Mouse (Mus musculus) MEL (cell line): ENCODE measurements at regions not wholly inside any gene's neighbourhood (a gene's known extent, or its start where the extent isn't known, plus 50 kb on each side); places are given as distances from the start of the nearest gene placed in this dataset.

Experiments used
- DNase-seq: peaks from one replicate; pipeline ENCODE4 v3.0.0; 2011; ENCODE audit warnings: low read depth, low spot score
- H3K27ac ChIP-seq: 2 replicates; pipeline ENCODE4 v1.5.1; 2012; ENCODE audit warnings: low read depth, mild to moderate bottlenecking, control low read depth, low read length, moderate library complexity; ENCODE audit not compliant: control insufficient read depth
- H3K27me3 ChIP-seq, 2 experiments: fragments of 150-350 bp in 1 of 2; sonication (generic) in 1 of 2; 2 replicates each; pipeline ENCODE4 v1.6.1; 2012; ENCODE audit warnings: low read length in 2 of 2, mild to moderate bottlenecking in 2 of 2, improper control_type of control experiment in 1 of 2, moderate library complexity in 1 of 2; ENCODE audit not compliant: insufficient read depth in 2 of 2, control insufficient read depth in 1 of 2
- H3K36me3 ChIP-seq, 2 experiments: 2 replicates each; pipeline ENCODE4 v1.6.1; 2012 to 2014; ENCODE audit warnings: low read length in 2 of 2, improper control_type of control experiment in 1 of 2, inconsistent platforms in 1 of 2, mild to moderate bottlenecking in 1 of 2; ENCODE audit not compliant: insufficient read depth in 2 of 2, control insufficient read depth in 1 of 2
- H3K4me1 ChIP-seq, 2 experiments: fragments of 150-350 bp in 1 of 2; sonication (generic) in 1 of 2; 2 replicates each; pipeline ENCODE4 v1.6.1; 2012; ENCODE audit warnings: low read length in 2 of 2, improper control_type of control experiment in 1 of 2, mild to moderate bottlenecking in 1 of 2; ENCODE audit not compliant: insufficient read depth in 2 of 2, control insufficient read depth in 1 of 2
- H3K4me3 ChIP-seq, 2 experiments: fragments of 150-350 bp in 1 of 2; sonication (generic) in 1 of 2; 2 replicates each; pipeline ENCODE4 v1.5.1; 2012; ENCODE audit warnings: low read depth in 2 of 2, low read length in 2 of 2, mild to moderate bottlenecking in 2 of 2, moderate library complexity in 2 of 2, control low read depth in 1 of 2, improper control_type of control experiment in 1 of 2; ENCODE audit not compliant: control insufficient read depth in 1 of 2, insufficient read depth in 1 of 2
- H3K79me2 ChIP-seq: 2 replicates; pipeline ENCODE4 v1.6.1; 2012; ENCODE audit warnings: mild to moderate bottlenecking, low read length, moderate library complexity; ENCODE audit not compliant: control insufficient read depth, poor library complexity, insufficient read depth
- H3K9ac ChIP-seq: 2 replicates; pipeline ENCODE4 v1.6.1; 2012; ENCODE audit warnings: low read depth, mild to moderate bottlenecking, control low read depth, low read length, moderate library complexity; ENCODE audit not compliant: control insufficient read depth, poor library complexity, severe bottlenecking
- H3K9me3 ChIP-seq: fragments of 150-350 bp; sonication (generic); replicated peaks from 2 replicates; pipeline ENCODE4 v1.6.1; 2012; ENCODE audit warnings: mild to moderate bottlenecking, low read length, improper control_type of control experiment, moderate library complexity; ENCODE audit not compliant: insufficient read depth
- BHLHE40 ChIP-seq: IDR thresholded peaks from 2 replicates; pipeline ENCODE4 v1.6.1; 2012; ENCODE audit warnings: low read depth, mild to moderate bottlenecking, inconsistent platforms, low read length, improper control_type of control experiment, borderline replicate concordance
- CHD1 ChIP-seq: IDR thresholded peaks from 2 replicates; pipeline ENCODE4 v1.6.1; 2012; ENCODE audit warnings: low read depth, mild to moderate bottlenecking, inconsistent platforms, low read length, improper control_type of control experiment
- CHD2 ChIP-seq: IDR thresholded peaks from 2 replicates; pipeline ENCODE4 v1.6.1; 2011; ENCODE audit warnings: low read length, improper control_type of control experiment
- E2F4 ChIP-seq: IDR thresholded peaks from 2 replicates; pipeline ENCODE4 v1.6.1; 2011; ENCODE audit warnings: low read depth, low read length, improper control_type of control experiment, borderline replicate concordance
- EP300 ChIP-seq, 2 experiments: IDR thresholded peaks; 2 replicates each; pipeline ENCODE4 v1.6.1; 2011; ENCODE audit warnings: improper control_type of control experiment in 2 of 2, low read length in 2 of 2, low read depth in 1 of 2, mild to moderate bottlenecking in 1 of 2
- GABPA ChIP-seq: IDR thresholded peaks from 2 replicates; pipeline ENCODE4 v1.6.1; 2012; ENCODE audit warnings: low read depth, mild to moderate bottlenecking, inconsistent platforms, low read length, improper control_type of control experiment, moderate library complexity
- GATA1 ChIP-seq: IDR thresholded peaks from 2 replicates; pipeline ENCODE4 v1.6.1; 2011; ENCODE audit warnings: low read depth, low read length, improper control_type of control experiment
- HCFC1 ChIP-seq: IDR thresholded peaks from 2 replicates; pipeline ENCODE4 v1.6.1; 2012; ENCODE audit warnings: low read depth, mild to moderate bottlenecking, inconsistent platforms, low read length, improper control_type of control experiment, moderate library complexity
- JUND ChIP-seq: IDR thresholded peaks from 2 replicates; pipeline ENCODE4 v1.6.1; 2011; ENCODE audit warnings: low read depth, mild to moderate bottlenecking, improper control_type of control experiment, low read length
- KAT2A ChIP-seq: conservative IDR thresholded peaks from 2 replicates; pipeline ENCODE4 v1.6.1; 2012; ENCODE audit warnings: low read depth, low read length, improper control_type of control experiment, inconsistent platforms
- MAZ ChIP-seq: IDR thresholded peaks from 2 replicates; pipeline ENCODE4 v1.6.1; 2012; ENCODE audit warnings: low read depth, mild to moderate bottlenecking, inconsistent platforms, low read length, improper control_type of control experiment
- MEF2A ChIP-seq: IDR thresholded peaks from 2 replicates; pipeline ENCODE4 v1.6.1; 2014; ENCODE audit warnings: low read depth, mild to moderate bottlenecking, inconsistent platforms, low read length, improper control_type of control experiment; ENCODE audit not compliant: poor library complexity, insufficient replicate concordance, severe bottlenecking; ENCODE audit errors: extremely low read depth
- MYB ChIP-seq: IDR thresholded peaks from 2 replicates; pipeline ENCODE4 v1.6.1; 2011; ENCODE audit warnings: mild to moderate bottlenecking, low read depth, low read length, improper control_type of control experiment
- MYC ChIP-seq: IDR thresholded peaks from 2 replicates; pipeline ENCODE4 v1.6.1; 2011; ENCODE audit warnings: low read depth, mild to moderate bottlenecking, low read length, improper control_type of control experiment, moderate library complexity
- NELFE ChIP-seq: IDR thresholded peaks from 2 replicates; pipeline ENCODE4 v1.6.1; 2011; ENCODE audit warnings: low read depth, low read length, improper control_type of control experiment
- POLR2AphosphoS2 ChIP-seq: IDR thresholded peaks from 2 replicates; pipeline ENCODE4 v1.6.1; 2011; ENCODE audit warnings: low read length, improper control_type of control experiment
- RAD21 ChIP-seq: IDR thresholded peaks from 2 replicates; pipeline ENCODE4 v1.6.1; 2011; ENCODE audit warnings: mild to moderate bottlenecking, low read depth, low read length, improper control_type of control experiment
- RCOR1 ChIP-seq: IDR thresholded peaks from 2 replicates; pipeline ENCODE4 v1.6.1; 2012; ENCODE audit warnings: low read depth, mild to moderate bottlenecking, inconsistent platforms, low read length, improper control_type of control experiment
- TBP ChIP-seq: IDR thresholded peaks from 2 replicates; pipeline ENCODE4 v1.8.0; 2011; ENCODE audit warnings: low read depth, low read length, improper control_type of control experiment
- TCF12 ChIP-seq: IDR thresholded peaks from 2 replicates; pipeline ENCODE4 v1.6.1; 2014; ENCODE audit warnings: low read depth, mild to moderate bottlenecking, inconsistent platforms, low read length, improper control_type of control experiment, moderate library complexity
- UBTF ChIP-seq: IDR thresholded peaks from 2 replicates; pipeline ENCODE4 v1.6.1; 2012; ENCODE audit warnings: low read depth, mild to moderate bottlenecking, inconsistent platforms, low read length, improper control_type of control experiment, moderate library complexity, borderline replicate concordance; ENCODE audit not compliant: insufficient read depth
- USF1 ChIP-seq: IDR thresholded peaks from 2 replicates; pipeline ENCODE4 v1.6.1; 2014; ENCODE audit warnings: low read depth, mild to moderate bottlenecking, inconsistent platforms, low read length, improper control_type of control experiment, moderate library complexity
- ZC3H11A ChIP-seq: IDR thresholded peaks from 2 replicates; pipeline ENCODE4 v1.6.1; 2012; ENCODE audit warnings: low read depth, mild to moderate bottlenecking, inconsistent platforms, low read length, improper control_type of control experiment

GRCm38 (mm10) chr16:30778945-30779344 is 179.4 kb downstream of the Fam43a start:
- TF ChIP-seq RAD21, result no peak
- TF ChIP-seq MYB, result no peak
- TF ChIP-seq JUND, result no peak
- TF ChIP-seq UBTF, result no peak
- no peak for TF ChIP-seq MEF2A
- TF ChIP-seq KAT2A, result no peak
- no peak for TF ChIP-seq ZC3H11A
- no peak for TF ChIP-seq NELFE
- no peak for TF ChIP-seq CHD2
- TF ChIP-seq BHLHE40, result no peak
- no peak for TF ChIP-seq MAZ
- no peak for TF ChIP-seq HCFC1
- H3K9ac ChIP-seq, result no peak overlapping the region
- no peak for DNase-seq
- no peak overlapping the region for H3K4me3 ChIP-seq
- H3K79me2 ChIP-seq, result no peaks in the 10 kb centered on the region
- no peak overlapping the region for H3K27ac ChIP-seq
- H3K36me3 ChIP-seq, result no peaks in the 10 kb centered on the region
- H3K27me3 ChIP-seq, result peaks cover 12 to 17% of the 10 kb centered on the region in 2 experiments
- no peaks in the 10 kb centered on the region for H3K9me3 ChIP-seq
- no peaks in the 10 kb centered on the region for H3K4me1 ChIP-seq

GRCm38 (mm10) chr16:30784261-30784660 is 184.7 kb downstream of the Fam43a start:
- Histone ChIP-seq H3K9ac (no peak overlapping the region), H3K36me3 (peaks cover 0 to 23% of the 10 kb centered on the region in 2 experiments; a peak in 2 of 4 replicates), H3K27ac (no peak overlapping the region), H3K4me1 (peaks cover 23 to 32% of the 10 kb centered on the region in 2 experiments), H3K79me2 (no peaks in the 10 kb centered on the region; the same call in 1 of the 2 replicates), H3K27me3 (peaks cover 2 to 9% of the 10 kb centered on the region in 2 experiments), H3K9me3 (no peaks in the 10 kb centered on the region), H3K4me3 (no peak overlapping the region)
- TF ChIP-seq E2F4, result no peak
- TF ChIP-seq GATA1, result no peak
- TF ChIP-seq GABPA, result no peak
- no peak for TF ChIP-seq USF1
- no peak for TF ChIP-seq UBTF
- no peak for TF ChIP-seq TCF12
- no peak for TF ChIP-seq KAT2A
- TF ChIP-seq BHLHE40, result no peak
- TF ChIP-seq MYC, result no peak
- TF ChIP-seq CHD2, result no peak
- TF ChIP-seq ZC3H11A, result no peak
- TF ChIP-seq POLR2AphosphoS2, result no peak
- no peak for TF ChIP-seq CHD1
- TF ChIP-seq TBP, result no peak
- TF ChIP-seq EP300 (IDR thresholded peaks at IDR 0.05; ENCODE audit: low read depth in 1 of 2, low read length in 2 of 2), result no peak
- TF ChIP-seq RCOR1, result no peak
- TF ChIP-seq RAD21, result no peak
- no peak for DNase-seq
